Mouse (Mus musculus) G1E-ER4 (cell line): ENCODE measurements around the gene Il18. TPM values are rescaled to one million over a fixed set of nuclear protein-coding genes. Genes with fewer than 3 reads are reported as not detected.

Experiments
- GATA1 ChIP-seq: IDR thresholded peaks from one replicate; pipeline ENCODE4 v1.8.0; 2012; ENCODE audit warnings: low read length, inconsistent platforms
- polyA plus RNA-seq: library from polyadenylated mRNA; stranded (reverse); fragments of >175 nt; gene quantifications from 2 replicates; pipeline ENCODE4 v1.2.3, GENCODE M21; 2012

The Il18 gene
- polyA plus RNA-seq, 1 experiment, result not detected

DNA sequence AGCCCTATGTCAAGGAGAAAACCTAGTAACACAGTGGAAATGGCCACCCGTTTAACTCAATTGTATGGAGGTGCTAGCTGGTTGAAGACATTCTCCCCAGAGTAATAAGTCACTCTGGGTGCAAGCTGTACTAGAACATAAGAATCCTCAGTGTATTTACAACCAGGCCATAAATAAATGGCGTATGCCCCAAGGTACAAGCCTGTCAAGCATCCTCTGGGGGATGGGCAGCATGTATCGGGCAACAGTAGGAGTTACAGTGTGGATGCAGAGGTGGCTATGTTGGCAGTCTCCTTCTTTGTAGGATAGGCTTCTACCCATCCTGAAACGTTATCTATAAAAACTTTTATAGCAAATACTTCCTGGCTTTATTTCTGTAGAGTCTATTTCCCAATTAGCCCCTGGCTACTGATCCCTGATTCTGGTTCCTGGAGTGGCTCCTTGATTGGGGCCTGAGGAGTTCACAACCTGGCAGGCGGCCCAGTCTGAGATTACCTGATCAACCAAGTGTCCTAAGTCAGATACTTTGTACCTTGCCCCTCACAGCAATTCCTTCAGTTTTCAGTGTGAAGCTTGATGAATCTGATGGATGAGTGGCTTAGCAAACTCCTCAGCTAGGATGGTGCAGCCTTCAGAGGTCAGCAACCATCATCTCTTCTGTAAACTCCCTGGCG lies 30.7 kb downstream of the Il18 start:
- TF ChIP-seq GATA1, result no peak

DNA sequence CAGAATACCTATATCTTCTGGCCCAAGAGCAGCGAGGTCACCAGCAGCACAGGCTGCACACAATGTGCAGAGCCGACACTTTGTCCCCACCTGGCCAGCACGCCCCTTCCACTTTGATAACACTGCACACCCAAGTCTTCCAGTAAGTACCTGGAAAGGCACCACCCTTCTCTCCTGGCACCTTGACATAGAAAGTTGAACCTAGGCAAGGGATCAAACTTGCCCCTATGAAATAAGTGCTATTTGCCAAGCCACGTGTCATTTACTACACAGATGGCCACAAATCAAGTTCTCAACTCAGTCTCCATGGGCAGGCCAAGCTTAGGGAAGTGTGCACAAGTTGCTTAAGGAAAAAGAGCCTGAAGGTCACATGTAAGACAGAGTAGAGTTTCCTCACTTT lies 32.3 kb downstream of the Il18 start:
- no peak for TF ChIP-seq GATA1

- TF ChIP-seq GATA1, result no peak
Observed at GRCm38 (mm10) chr9:50590856-50591518, 36.4 kb downstream of the Il18 start.

GRCm38 (mm10) chr9:50592955-50593354 lies 38.3 kb downstream of the Il18 start:
- no peak for TF ChIP-seq GATA1

DNA sequence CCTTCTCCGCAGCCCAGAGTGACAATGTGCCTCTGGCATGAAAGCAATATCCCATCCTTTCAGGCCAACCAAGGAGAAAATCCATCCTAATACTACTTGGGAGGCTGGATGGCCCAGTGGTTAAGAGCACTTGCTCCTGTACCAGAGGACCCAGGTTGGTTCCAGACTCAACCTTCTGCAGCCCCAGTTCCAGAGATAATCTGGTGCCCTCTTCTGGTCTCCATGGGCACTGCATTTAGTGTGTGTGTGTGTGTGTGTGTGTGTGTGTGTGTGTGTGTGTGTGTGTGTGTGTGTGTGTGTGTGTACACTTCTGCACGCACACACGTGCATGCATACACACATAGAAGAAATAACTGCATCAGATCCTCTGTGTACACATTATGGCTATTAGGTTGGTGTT lies 38.9 kb downstream of the Il18 start:
- TF ChIP-seq GATA1, result no peak

DNA sequence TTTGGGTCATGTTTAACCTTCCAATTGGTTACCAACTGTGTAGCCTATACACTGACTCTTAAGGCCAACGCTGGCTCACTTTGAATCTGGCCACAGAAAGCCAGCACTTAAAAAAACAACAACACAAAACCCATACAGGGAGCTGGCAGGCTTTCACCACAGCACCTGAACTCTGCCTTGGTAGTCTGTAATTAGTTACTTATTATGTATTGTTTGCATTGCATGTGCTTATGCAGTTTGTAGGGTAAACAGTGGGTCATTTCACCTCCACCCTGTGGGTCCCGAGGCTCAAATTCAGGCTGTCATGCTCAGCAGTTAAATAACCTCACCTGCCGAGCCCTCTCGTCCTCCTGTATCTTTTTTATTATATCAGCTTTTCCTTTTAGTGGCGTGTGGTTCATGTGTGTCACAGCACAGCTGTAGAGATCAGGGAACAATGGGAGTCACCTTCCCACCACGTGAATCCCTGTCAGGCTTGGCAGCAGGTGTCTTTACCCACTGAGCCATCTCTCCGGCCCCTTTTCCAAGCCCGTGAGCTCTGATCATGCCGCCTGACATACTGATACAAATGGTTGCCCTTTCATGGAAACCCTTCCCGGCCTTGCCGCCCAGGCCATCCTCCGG lies 40.3 kb downstream of the Il18 start:
- TF ChIP-seq GATA1, result no peak

GRCm38 (mm10) chr9:50596973-50597372 lies 42.3 kb downstream of the Il18 start:
- TF ChIP-seq GATA1, result no peak

GRCm38 (mm10) chr9:50601536-50601935 lies 46.9 kb downstream of the Il18 start:
- no peak for TF ChIP-seq GATA1

DNA sequence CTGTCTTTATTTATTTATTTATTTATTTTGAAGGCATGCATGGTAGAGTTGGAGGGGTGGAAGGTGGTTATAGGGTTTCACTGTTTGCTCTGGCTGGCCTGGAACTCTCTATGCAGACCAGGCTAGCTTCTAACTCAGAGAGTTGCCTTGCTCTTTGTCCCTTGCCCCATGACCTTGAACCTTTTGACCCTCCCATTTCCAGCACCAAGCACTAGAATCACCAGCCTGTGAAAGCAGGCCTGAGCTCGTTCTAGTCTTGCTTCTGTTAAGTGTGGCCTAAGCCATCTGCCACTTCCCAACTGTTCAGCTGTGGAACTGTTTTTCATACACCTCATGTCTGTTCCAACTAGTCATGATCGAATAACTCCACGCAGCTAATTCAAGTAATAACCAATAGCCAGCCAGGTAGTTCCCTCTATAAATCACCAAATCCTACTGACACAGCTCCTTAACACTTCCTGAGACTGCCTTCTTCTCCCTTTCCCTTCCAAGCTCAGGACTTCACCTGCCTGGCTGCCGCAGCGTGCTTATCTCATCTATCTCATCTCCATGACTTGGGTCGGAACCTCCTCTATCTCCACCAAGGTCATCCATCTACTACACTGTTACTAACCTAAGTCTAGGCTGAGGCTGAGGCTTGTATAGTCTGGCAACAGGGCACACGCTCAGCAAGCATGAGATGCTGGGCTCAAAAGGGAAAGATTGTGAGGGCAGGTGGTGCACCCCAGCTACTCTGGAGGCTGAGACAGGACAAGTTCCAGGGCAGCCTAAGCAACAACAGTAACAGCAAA lies 47.6 kb downstream of the Il18 start:
- no peak for TF ChIP-seq GATA1

DNA sequence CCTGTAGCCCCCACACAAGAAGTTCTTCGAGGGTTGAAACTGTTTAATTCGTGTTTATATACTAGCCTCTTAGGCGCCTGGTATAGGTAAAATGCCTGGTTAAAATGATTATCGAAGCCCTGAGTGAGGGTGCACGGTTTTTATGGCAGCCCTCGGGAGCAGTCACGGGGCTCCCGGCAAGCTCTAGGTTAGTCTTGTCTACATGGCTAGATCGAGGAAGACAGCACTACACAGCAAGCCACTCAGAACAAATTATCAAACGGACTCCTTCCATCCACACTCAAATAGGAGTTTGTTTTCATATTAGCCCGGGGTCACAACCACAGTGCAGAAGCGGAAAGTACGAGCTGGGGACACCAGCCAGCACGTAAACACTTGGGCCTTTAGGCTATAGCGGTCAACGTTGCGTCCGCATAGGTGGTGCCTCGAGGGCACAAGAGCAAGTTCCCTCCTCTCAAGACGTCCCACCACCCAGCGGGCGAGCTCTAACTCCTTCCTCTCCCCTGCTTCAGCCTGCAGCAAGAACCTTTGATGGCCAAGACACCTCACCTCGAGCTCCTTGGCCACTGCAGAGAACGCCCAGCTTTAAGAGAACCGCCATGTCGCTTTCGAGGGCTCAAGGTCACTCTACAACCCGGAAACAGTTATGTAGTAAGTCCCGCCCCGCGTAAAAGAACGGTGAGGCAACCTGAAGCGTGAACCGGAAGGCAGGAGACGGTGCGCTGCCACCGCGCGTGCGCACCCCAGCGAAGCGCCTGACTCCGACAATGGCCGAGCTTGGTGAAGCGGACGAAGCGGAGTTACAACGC lies 48.8 kb downstream of the Il18 start, which contains the start of the genes Sdhd and Timm8b:
Gene Sdhd, minus strand, starts transcription at position 624 of the 809 bp plus-strand sequence.
Gene Timm8b, plus strand, starts transcription at position 722 of the 809 bp plus-strand sequence.
- TF ChIP-seq GATA1, result no peak

- no peak for TF ChIP-seq GATA1
Observed at GRCm38 (mm10) chr9:50603998-50604324, 49.3 kb downstream of the Il18 start.

- TF ChIP-seq GATA1, result no peak
Observed at GRCm38 (mm10) chr9:50604338-50604737, 49.7 kb downstream of the Il18 start.

- TF ChIP-seq GATA1, result no peak
Observed at GRCm38 (mm10) chr9:50612115-50612514, 57.5 kb downstream of the Il18 start.

- TF ChIP-seq GATA1, result no peak
Observed at GRCm38 (mm10) chr9:50616161-50616560, 61.5 kb downstream of the Il18 start.

DNA sequence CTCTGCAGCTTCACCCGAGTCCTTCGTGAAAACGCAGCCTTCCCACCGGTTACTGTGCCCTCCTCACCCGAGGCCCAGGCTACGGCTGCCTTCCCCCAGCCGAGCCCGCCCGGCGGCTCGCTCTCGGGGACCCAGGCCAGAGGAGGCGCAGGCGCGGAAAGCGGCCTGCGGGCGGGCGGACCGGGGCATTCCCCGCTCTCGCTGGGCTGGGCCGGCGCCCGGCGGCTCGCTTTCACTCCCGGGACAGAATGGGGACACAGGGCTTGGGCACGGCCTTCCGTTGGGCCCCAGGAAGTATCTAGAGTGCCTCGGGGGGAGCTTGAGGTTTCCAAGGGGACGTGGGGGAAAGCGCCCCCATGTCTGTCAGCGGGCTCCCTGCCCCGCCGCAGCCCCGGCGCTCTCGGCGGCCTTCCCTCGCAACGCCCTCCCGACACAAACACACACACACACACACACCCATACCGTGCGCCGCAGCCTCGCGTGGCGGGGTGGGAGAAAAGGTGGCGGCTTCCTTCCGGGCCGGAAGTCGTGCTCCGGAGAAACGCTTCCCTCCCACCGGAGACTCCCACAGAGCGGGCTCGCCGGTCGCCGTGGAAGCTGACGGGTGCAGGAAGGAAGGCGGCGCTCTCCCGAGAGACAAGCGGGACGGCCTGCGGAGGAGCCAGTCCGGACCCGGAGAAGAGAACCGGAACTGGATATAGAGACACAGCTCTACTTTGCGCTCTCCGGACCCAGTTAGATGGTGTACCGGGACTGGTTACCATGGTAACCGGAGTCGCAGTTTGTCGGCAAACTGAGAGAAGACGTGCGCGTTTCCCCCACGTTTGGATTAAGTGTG lies 62.4 kb downstream of the Il18 start, which contains the start of the genes Pih1d2 and Nkapd1:
Gene Pih1d2, plus strand, starts transcription at position 556 of the 838 bp plus-strand sequence.
Gene Nkapd1, minus strand, starts transcription at position 699 of the 838 bp plus-strand sequence.
- TF ChIP-seq GATA1, result no peak
